Mouse (Mus musculus) neutrophil, adult 5-6 weeks (primary cell): Measurements from ENCODE around the gene Dcxr. TPM values are rescaled to one million over a fixed set of nuclear protein-coding genes. Genes with fewer than 3 reads are reported as not detected.

Experiments
- ATAC-seq: fragments of 151-379, 151-347 bp; 2 replicates; pipeline ENCODE4 v1.8.0; 2017; ENCODE audit warnings: mild to moderate bottlenecking, moderate TSS enrichment; ENCODE audit not compliant: insufficient number of reproducible peaks, poor library complexity, low FRiP score, severe bottlenecking; ENCODE audit errors: extremely low read depth
- total RNA-seq: library from RNA; stranded (forward); fragments of 200-1000 nt; gene quantifications from 2 replicates; pipeline ENCODE4 v1.2.3, GENCODE M21; 2017

Gene Dcxr
- total RNA-seq, 1 experiment from 2014 or later: 6.8 TPM

DNA sequence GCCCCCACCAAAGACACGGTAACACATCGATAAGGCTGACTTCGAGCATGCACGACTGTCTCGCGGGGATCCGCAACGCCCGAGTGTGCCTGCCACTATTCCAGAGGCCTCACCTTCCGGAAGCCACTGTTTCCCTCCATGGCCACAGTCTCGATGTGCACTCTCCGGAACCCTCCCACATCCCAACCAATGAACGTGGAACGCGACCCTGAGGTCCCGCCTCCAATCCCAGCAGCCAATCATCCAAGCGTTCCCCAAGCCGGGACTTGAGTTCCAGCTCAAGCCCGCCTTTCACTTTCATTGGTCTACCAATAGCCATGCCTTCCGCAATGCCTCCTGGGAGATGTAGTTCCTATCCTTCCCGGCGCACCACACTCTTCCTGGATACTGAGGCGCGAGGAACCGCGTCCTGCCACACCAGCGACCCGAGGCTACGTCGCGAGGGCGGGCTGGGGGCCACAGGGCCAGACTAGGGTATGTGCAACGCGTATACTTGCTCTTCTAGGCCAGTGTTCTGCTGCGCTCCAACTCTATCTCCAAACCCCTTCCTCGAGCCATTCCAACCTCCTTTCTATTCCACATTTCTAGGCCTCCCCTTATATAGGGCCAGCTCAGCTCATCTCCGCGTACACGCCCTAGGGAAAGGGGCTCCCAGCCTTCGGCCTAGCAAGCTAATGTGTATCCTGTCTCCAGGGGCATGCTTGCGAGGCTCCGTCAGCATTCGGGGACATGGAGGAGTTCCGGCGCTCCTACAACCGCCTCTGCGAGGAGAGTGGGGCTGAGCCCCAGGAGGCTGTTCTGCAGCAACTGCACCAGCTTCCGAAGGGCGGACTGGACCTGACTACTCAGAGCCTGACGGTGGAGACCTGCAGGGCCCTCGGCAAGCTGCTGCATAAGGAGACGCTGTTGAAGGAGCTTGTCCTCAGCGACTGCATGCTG is 13.2 kb downstream of the Dcxr start, which contains the start of the genes Cenpx and Lrrc45:
Gene Cenpx, minus strand, starts transcription at position 159 of the 939 bp plus-strand sequence.
Gene Lrrc45, plus strand, starts transcription at position 346 of the 939 bp plus-strand sequence.
- ATAC-seq: peak; percentile 95

DNA sequence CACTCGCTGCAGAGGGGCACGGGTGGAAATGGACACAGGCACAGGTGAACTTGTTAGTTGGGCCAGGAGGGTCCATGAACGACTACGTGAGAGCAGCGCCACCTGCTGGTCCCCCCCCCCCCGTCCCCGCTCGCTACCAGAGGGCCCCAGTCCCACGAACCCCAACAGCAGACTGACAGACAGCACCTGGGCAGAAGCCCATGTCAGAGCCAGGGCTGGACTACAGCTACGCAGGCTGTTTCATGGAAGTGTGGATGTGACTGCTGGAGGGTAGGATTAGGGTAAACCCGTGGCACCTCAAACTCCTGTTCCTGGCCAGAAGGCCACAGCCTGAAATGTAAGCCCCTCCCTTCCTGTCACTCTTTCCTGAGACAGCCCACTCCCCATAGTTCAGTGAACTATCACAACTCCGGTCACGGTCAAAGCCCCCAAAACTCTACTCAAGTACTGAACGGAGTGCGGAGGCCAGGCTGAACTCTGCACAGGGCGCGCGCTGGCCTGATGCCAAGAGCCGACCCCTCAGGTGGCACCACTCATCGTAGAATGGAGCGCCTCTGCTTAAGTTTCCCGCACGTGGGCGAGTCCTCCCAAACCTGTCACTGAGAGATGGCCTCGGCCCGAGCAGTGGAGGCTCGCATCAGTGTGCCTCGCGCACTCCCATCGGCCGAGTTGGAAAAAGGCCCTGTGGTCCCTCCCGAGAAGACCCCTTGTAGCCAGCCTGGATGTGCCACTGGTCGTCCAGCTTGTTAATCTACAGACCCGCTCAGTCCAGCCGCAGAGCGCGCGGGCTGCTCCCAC is 14.1 kb downstream of the Dcxr start:
- ATAC-seq: peak; percentile 17; the same call in 1 of the 2 replicates

DNA sequence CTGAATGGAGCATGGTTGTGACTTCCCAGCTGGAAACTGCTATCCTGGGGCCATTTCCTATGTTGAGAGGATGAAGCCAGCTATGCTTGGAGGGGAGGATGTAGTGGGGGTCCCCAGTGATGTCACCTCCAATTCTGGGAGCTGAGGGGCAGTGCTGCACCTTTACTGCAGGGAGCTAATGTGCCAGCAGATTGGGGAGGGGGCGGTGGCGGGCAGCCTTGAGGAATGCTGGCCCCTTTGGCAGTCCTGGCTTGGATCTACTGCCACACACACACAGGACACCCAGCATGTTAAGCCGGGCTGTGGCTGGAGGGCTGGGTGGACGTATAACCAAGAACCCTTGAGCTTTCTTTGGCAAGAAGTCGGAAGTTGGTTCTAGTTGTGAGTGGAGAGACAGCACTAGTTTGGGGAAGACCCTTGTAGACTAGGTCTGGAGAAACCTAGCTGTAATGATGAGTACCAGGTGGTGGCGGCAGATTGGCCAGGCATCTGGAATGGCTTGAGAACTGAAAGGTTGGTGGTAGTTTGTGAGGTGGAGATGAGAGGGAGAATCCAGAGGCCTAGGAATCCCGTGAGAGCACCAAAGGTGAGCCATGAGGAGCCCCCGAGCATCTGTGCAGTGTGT is 15.0 kb downstream of the Dcxr start:
- no peak for ATAC-seq

DNA sequence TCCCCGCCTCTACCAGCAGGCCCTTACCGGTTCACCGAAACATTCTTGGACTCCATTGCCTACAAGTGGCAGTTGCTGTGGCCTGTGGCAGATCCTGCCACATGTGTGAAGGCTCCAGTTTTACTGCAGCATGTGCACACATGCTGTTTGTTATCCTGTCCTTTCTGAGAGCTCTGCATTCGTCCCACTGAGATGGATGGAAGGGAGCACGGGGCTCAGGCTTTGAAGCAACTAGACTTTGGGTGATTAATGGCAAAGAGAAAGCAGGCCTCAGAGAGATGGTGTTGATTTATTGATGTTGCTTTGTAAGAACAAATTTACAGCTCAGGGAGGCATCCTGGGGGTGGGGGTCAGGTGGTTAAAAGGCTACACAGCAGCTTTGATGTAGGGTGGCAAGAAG is 16.4 kb downstream of the Dcxr start:
- ATAC-seq: no peak

DNA sequence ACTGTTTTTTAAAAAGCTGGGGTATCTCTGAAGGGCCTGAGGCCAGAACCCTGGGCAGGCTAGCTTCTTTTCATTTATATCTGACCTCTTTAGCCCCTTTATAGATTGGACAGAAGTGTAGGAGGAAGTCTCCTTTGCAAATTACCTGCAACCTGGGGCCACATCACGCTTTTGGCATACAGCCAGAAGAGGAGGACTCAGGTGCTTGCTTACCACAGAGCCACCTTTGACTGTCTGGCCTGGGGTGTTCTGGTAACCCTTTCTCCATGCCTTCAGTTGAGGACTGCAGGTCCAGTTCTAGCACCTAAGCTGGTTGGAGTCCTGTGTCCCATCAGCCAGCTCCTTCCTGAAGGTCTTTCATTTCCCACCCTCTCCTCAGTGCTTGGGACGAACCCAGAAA is 17.5 kb downstream of the Dcxr start:
- no peak for ATAC-seq

DNA sequence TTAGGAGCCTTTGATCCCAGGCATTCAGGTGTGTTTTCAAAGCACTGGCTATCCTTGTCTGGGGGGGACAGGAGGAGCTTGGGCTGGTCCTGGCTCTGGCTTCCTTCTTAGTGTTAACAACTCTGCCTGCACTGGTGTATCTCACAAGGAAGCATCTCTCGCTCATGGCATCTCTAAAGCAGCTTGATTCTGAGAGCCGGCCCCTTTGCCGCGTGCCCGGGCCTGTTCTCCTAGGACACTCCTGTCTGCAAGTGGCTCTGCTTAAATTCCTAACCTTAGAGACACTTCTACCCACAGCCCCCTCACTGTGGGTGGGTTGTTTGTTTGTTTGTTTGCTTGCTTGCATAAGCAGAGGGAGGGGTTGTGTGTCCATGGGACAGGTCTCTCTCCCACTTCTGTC is 19.1 kb downstream of the Dcxr start:
- no peak for ATAC-seq

DNA sequence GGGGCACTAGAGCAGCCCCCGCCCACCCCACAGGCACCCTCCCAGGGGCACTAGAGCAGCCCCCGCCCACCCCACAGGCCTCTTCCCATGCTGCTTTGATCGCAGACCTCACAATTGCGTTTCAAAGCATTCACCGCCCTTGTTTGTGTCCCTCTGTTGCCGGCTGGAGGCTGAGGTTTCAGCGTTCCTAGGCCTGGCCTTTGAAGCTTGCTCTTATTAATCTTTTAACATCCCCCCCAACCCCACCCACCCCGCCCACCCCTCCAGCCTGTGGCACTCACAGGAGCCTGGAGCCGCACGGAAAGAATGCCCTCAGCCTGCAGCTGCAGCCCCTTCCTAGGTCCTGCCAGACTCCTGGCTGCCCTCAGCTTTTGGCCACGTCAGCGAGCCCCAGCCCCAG is 19.9 kb downstream of the Dcxr start:
- ATAC-seq: no peak

DNA sequence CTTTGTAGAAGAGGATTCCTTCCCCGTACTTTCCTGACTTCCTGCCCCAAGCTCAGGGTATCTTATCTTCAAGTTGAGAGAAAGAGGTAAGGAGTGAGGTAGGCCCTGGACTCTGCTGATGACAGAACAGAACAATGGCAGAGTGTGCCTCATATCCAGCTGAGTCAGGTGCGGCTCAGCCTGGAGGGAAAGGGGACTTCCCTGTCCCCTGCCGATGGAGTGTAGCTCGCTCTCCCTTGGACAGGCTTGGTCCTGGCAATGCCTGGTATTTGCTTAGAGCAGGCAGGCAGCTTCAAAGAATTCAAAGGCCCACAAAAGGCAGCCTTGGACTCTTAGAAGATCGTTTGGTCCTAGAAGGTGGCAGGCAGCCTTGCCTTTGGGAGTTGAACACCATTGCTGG is 21.0 kb downstream of the Dcxr start:
- no peak for ATAC-seq

DNA sequence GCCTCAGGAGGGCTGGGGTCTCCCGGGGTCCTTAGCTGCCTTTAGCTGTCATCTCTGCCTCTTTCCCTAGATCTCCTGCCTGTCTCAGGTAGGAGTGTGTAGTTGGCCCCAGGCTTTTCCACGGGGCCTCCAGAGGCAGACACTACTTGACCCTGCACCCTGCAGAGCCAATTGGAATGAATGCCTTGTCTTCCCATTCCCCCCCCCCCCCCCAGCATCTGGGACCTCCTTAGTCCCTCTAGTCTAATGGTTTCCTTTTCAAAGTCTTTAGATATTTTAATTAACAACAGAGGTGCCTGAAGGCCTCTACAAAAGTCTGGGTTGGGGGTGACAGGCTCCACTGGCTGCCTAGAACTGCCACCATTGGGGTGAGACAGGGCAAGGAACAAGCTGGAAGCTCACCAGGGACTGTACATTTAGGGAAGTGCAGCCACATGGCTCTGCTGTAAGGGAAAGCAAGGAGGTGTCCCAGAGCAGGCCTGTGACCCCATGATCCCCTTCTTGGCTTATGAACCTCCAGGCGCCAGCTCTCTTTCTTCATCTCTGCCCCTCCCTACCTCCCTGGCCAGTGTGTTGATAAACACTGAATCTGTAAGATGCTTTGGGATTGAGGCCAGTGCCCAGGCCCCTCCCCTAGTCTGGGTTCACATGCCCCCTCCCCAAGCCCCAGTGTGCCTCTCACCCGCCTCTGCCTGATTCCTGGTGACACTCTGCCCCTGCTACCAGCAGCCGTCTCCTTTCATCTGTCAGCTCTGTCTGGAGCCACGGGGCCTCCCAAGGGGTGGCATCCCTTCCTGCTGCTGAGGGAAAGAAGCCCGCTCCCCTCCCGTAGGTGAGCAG is 22.4 kb downstream of the Dcxr start:
- no peak for ATAC-seq

DNA sequence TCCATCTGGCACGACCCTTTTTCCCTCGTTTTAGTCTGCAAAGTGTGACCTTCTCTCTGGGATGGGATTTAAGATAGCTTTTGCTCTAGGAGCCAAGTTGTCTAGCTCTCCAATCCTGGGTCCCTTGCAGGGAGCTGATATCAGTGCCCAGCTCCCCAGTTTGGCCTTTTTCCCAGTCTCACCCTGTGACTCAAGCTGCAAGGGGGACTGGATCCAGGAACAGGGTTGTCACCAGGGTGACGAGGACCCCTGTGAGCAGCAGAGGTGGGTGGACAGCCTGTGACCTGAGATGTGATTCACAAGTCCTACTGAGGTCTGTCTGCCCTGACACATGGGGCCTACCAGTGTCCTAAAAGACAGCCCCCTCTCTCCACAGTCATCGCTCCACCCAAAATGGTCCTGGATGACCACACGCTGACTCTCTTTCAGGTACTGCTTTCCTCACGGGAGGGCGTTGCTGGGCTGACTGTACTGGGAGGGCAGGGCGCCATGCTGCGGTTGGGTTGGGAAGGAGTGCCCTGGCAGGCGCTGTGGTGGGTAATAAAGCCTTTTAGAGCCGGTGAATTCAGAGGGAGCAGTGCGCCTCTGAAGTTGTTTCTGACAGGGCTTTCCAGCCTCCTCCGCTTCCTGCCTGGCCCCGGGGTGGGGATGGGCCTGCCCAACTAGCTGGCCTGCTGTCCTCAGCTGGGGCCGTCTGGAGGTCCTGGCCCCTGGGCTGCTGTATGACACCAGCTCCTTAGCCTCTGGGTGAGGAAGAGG is 23.2 kb downstream of the Dcxr start:
- ATAC-seq: no peak

DNA sequence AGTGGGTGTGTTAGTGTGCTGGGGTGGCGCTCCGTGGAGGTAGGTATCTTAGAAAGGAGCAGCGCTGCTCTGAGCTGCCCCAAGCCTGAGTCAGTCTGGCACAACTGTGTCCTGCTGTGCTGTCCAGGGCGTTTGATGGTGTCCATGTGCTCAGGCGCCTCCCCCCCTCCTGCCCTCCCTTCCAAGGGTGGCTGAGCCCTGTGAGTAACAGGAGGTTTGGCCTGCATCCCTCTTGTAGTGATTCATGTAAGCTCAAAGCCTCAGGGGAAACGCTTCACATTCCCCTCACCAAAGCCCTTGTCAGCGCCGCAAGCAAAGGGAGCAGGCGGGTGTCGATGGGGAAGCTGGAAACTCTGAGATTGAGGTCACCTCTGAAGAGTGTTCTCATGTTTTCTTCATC is 29.3 kb downstream of the Dcxr start:
- ATAC-seq: no peak

DNA sequence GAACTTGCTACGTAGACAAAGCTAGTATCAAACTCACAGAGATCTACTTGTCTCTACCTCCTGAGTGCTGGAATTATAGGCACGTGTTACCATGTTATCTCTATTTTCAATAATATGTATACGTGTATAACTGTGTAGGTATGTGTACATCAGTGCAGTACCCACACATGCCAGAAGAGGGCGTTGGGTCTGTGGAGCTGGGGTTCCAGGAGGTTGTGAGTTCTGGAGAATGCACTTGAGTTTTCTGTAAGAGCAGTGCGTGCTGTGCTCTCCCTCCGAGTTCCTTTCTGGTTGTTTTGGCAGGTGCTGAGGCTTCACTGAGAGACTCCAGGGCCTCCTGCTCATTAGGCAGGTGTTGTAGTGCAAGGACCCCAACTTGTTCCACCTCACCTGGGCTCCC is 30.5 kb downstream of the Dcxr start:
- no peak for ATAC-seq

DNA sequence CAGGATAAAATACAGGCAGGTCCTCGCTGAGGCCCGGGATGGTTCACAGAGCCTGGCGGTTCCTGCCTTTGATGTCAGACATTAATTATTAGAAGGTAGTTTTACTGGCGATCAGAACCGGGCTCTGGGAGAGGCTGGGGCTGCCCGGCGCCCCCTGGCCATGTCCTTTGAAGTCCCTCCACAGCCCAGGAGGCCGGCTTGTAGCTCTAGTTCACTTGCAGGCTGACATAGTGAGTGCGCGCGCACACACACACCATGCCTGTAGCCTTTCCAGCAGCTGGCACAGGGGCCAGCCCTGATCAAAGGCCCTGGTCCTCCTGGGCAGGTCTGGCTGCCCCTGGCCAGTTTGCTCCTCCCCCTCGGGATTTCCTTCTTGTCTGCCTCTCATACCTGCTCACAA is 31.4 kb downstream of the Dcxr start:
- no peak for ATAC-seq

DNA sequence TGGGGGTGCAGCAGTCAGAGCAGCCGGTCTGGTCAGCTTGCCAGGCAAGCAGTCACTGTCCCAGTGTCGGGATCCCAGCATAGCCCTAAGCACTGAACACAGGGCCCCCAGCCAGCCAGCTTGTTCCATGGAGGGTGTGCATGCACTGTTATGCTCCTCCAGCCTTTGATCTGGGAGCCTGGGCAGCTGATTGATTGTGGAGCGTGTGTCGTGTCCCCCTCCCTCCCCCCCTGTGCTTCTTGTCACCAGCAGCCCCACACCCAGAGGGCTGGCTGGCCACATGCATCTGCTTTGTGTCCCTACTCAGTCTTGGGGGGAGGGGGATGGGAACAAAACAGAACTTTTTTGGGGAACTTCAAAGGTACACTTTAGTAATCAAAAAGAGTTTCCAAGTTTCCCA is 31.9 kb downstream of the Dcxr start:
- ATAC-seq: no peak

DNA sequence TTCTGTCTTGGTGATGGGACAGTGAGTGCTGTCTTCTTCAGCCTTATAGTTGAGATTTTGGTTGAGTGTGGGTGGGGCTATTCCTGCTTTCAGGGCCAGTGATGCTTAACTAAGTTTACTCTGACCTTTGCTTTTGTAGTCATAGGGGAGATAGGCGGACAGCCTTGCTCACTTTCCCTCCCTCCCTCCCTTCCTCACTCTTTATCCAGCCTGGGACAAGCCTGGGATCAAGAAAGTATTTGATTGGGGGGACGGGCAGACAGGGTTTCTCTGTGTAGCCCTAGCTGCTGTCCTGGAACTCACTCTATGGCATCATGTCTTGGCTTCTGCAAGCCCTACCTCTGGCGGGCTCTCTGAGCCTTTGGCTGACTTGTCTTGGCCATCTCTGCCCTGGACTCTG is 33.6 kb downstream of the Dcxr start:
- no peak for ATAC-seq

DNA sequence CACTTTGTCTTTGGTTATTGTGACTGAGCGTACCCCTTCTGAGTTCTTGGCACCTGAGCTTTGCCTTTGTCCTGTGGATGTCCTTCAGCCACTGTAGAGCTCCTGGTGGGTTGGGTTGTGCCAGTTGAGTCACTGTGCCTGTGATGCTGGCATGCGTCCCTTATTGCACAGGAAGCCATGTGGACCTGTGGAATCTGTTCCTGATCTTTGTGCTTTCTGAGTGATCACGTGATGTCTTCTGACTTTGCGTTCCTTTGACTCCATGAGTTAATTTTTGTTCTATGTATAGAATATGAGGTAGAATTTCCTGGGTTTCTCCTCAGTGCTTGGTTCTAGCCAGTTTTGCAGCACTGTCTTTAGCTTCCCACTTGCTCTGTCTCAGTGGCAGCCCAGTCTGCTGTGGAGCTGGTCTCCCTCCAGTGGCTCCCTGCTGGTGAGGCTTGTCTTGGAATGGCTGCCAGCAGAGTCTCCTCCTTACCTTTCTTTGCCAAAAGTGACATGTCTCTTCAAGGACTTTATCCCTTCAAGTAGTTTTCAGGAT is 34.5 kb downstream of the Dcxr start:
- ATAC-seq: no peak

DNA sequence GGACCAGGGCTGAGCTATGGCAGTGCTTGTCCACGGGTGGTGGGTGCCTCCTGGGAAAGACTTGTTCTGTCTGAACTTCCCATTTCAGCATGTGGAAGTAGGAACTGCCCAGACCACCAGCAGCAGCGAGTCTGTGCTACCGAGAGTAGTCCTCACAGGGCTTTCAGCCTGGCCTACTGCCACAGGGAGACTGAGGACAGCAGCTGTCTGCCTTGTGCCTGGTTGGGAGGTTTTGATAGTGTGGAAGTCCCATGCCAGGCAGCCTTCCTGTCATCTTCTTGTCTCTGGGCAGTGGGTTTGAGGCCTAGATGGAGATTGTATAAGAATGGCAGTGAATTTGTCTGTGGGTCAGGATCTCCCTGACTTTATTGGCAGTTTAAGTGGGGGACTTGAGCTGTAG is 37.7 kb downstream of the Dcxr start:
- no peak for ATAC-seq
